Mouse (Mus musculus) ovary, postnatal 14 days (tissue): ENCODE measurements around the gene Dusp11.
A peak's percentile ranks its signal among the peaks of the same experiment; 100 is the strongest.
"Not testable (repeated sequence)": the region's sequence is repeated elsewhere in the genome, so short reads cannot be mapped to it uniquely, and the experiment has no call there.

Experiments used
- DNase-seq: peaks from one replicate; pipeline ENCODE4 v3.0.0; 2022; ENCODE audit warnings: low spot score

Dusp11 gene

GRCm38 (mm10) chr6:85935646-85936045 lies 25.8 kb downstream of the Dusp11 start:
- DNase-seq: no peak

DNA sequence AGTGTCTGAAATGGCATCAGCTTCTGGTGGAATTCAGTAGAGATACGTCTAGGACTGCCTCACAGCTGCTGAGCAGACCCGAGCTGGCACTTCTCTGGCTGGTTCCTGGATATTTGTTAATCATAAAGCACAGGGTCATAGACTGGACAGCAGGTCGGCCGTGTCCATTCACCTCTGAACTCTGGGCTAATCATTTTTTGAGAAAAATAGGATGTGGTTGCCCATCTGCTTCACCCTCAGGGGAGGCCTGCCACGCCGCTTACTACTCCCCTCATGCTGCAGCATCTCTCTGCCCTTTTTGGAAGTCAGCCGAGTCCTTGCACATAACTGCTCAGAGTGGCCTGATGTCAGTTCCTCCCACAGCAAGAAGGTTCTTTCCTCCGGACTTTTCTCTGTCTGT lies 27.4 kb downstream of the Dusp11 start:
- no peak for DNase-seq

- DNase-seq: no peak
These were observed 32.2 kb downstream of the Dusp11 start for GRCm38 (mm10) chr6:85929312-85929711.

DNA sequence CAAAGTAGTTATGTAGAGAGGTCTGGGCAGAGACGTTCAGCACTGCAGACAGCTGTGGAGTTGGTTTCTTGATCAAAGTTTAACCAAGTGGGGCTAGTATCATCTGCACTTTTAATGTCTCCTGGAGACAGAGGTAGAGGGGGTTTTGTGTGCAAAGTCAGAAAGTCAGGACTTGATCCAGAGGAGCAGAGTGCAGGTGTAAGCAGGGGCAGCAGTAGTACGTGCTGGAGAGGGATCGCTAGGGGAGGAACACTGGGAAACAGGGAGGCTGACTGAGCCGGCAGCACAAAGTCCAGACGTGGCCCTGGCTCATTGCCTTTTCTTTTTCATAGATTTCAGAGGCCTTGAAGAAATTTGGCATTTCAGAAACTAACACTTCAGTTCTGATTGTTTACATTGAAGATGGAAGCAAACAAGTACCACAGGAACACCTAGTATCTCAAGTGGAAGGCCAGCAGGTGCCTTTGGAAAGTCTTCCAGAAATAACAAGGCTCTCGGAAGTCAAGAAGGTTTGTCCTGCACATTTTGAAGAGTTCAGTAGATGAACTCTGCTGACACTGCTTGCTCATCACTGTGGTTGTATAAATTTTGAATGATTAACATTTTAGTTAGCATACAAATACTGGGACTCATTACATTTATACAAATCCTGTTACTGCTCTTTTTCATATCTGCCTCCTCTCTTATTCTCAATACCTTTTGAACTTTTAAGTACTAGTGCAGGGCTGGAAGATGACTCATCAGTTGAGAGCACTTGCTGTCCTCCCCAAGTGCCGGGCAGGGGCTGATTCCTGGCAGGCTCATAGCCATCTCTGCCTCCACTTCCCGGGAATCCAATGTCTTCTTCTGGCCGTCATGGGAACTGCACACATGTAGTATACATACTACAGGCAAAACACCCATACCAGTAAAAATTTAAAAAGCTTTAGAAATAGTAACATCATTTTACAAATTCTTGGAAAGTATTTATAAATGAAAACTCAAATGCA lies 33.7 kb downstream of the Dusp11 start:
- no peak for DNase-seq

GRCm38 (mm10) chr6:85926709-85927108 lies 34.8 kb downstream of the Dusp11 start:
- DNase-seq: no peak

DNA sequence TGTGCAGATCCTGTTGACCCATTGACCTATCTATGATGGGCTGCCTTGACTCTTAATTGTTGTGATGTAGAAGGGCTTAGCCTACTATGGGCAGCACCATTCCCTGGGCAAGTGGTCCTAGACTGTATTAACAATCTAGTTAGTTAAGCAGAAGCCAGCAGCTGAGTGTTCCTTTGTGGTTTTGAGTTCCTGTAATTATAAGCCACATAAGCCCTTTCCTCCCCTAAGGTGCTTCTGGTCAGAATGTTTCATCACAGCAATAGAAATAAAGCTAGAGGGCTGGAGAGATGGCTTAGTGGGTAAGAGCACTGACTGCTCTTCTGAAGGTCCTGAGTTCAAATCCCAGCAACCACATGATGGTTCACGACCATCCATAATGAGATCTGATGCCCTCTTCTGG lies 37.8 kb downstream of the Dusp11 start:
- DNase-seq: no peak

DNA sequence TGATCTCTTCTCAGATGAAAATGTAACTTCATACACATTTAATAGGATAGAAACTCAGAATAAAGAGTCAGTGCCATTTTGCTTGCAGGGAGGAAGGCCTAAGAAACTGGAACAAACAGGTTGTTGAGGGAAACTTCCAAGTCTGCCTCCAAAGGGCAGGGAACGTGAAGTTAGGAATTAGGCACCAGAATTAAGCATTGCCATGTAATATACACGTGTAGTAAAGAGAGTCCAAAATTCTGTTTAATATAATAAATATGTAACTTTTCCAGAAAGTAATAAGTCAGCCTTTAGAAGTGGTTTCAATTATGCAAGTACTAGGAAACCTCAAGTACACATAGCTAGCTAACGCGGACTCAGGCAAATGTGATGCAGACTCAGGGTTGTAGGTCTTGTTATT lies 42.1 kb downstream of the Dusp11 start:
- DNase-seq: no peak

- not testable (repeated sequence) for DNase-seq
These were observed 43.1 kb downstream of the Dusp11 start for GRCm38 (mm10) chr6:85918341-85918740.

DNA sequence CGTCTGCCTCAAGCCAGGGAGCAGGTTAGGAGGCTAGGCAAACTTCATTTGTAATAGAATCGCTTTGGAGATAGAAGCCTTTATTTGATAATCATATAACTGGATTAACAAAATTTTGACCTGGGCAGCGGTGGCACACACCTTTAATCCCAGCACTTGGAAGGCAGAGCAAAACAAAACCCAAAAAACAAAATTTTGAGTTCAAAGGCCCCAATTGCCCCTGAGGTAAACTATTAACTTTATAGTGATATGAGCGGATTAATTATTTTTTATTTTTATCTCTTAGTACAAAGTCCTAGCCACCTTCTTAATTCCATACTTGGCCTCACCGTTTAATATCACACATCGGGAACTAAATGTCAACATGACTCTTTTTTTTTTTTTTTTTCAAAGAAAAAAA lies 44.9 kb downstream of the Dusp11 start:
- no peak for DNase-seq

- DNase-seq: peak; percentile 78
These were observed 45.6 kb downstream of the Dusp11 start, which contains the start of gene Nat8f1 for GRCm38 (mm10) chr6:85915539-85916513. Gene Nat8f1, minus strand, starts transcription at chr6:85915687.

GRCm38 (mm10) chr6:85915141-85915538 lies 46.3 kb downstream of the Dusp11 start:
- DNase-seq: no peak

- no peak for DNase-seq
These were observed 49.9 kb downstream of the Dusp11 start, which contains the start of gene Tprkb for GRCm38 (mm10) chr6:85911587-85911986. Gene Tprkb, plus strand, starts transcription at chr6:85911865.

DNA sequence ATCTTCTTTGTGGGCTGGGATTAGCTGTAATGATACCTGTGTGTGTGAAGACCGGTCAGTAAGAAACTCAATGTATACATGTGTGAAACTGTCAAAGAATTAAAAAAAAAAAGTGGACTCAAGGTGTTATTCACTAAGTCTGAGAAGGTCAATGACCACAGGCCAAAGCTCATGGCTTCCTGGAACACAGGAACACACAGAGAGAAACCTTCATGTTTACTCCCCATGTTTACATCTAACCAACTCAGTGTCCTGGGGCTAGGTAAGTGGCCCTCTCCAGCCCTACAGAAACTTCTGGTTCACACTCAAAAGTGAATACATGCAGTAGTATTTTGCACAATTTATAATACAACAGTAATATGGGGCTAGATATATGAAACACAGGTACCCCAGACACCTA lies 51.8 kb downstream of the Dusp11 start:
- no peak for DNase-seq

DNA sequence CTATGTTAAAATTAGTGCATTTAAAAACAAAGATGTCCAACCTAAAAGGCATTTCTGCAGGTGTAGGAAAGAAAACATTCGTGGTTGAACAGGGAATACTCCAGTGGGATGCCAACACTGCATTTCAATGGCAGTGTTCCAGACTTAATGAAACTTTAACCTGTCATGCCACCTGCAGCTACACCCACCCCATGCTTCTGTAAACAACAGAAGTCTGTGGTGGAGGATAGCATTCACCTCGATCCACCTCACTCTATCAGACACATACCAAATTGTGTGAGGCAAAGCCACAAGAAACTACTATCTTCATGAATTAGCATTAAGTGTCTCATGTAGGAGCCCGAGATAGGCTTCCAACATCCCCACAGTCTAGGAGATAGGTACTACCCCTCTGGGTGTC lies 53.1 kb downstream of the Dusp11 start:
- no peak for DNase-seq

DNA sequence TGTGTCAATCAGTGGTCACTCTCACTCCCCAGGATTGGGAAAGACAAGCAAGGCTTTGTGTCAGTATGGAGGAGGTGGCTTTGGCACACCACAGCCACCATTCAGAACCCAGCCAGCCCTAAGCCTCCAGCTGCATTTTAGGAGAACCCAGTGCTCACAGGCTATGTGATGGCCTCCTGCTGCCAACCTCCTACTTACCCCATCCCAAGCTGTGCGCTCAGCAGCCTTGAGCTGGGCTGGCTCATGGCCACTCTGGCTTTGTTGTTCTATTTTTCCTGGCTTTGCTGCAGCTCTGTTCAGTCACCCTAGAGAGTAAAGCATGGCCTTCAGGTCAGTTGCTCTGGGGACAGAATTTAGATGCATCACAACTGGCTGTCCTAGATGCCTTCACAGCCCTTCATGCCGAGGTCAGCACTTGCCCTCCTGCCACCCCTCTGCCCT lies 54.5 kb downstream of the Dusp11 start:
- DNase-seq: not testable (repeated sequence)

DNA sequence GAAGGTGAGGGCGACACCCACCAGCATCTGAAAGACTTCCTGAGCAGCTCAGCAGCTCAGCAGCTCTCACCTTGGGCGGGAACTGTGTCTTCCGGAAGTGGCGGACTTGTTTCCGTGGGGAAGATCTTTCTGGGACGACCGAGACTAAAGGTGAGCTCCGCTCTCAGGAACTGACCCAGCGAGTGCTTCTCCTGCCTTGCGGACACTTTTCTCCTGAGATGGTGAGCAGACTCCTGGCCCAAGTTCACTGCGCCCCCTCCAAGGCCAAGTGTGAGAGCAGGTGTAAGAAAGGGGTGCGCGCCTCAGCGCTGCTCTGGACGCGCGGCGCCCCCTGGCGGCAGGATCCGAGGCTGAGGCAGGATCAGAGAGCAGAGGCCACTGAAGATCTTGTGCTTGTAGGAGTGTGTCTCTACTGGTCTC lies 56.8 kb downstream of the Dusp11 start, which contains the start of gene Nat8f4:
Nat8f4 (minus strand) TSS at position 243 of the 420 bp plus-strand sequence.
- DNase-seq: peak; percentile 77

- no peak for DNase-seq
These were observed 59.2 kb downstream of the Dusp11 start for GRCm38 (mm10) chr6:85902303-85902702.

DNA sequence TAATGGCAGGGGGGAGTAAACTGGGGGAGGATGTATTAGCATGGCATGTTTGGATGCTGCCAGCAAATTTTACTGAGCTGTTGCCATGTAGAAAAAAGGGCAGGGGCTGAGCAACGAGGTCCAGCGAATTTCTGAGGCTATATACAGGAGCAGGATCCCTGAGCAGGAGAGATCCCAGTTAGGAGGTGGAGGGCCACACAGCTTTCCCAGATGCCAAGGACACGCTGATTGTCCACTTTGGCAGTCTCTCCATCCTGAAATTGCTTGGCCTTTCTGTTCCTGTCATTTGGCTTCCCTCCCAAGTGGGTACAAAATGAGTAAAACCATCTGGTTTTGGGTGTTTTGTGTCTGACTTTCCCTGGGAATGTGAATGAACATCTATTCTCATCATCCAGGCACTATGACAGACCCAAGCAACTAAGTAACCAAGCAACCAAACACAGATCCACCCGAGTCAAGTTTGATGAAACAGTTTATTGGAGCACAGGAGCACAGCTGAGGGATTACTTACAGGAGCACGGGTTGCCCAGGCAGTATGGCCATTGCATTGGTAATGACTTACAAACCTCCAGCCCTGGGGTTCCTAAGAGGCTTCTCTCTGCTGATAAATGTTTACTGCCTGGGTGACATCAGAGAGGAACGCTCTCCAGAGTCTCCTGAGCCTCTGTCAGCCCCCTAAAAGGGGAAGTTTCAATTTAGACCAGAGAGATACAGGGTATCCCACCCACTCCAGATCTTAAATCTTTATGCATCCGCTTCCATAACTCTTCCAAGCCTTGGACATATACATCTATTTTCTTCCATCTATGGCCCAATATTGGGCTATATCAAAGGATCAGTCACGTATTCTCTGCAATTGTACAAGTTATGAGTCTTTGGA lies 62.6 kb downstream of the Dusp11 start:
- DNase-seq: not testable (repeated sequence)

- DNase-seq: not testable (repeated sequence)
These were observed 66.3 kb downstream of the Dusp11 start for GRCm38 (mm10) chr6:85895061-85895648.
